Mouse (Mus musculus): ENCODE measurements around the gene Eda. TPM values are rescaled to one million over a fixed set of nuclear protein-coding genes. Genes with fewer than 3 reads are reported as not detected.

Gene Eda
- polyA plus RNA-seq, 1 experiment = not detected

GRCm38 (mm10) chrX:100195286-100195685 is 219.9 kb downstream of the Eda start:
- H3K9me3 ChIP-seq = no peaks in the 10 kb centered on the region
- no peaks in the 10 kb centered on the region for H3K27me3 ChIP-seq (replicated peaks)
- no peak overlapping the region for H3K4me3 ChIP-seq (replicated peaks)
- H3K36me3 ChIP-seq (replicated peaks; ENCODE audit: low read length) = no peaks in the 10 kb centered on the region
- TF ChIP-seq FLI1 (IDR thresholded peaks at IDR 0.05; ENCODE audit: low read length) (no peak), GATA1 (IDR thresholded peaks at IDR 0.05; ENCODE audit: borderline replicate concordance, low read length) (no peak)
- no peaks in the 10 kb centered on the region for H3K4me1 ChIP-seq

GRCm38 (mm10) chrX:100313652-100314051 is 338.2 kb downstream of the Eda start:
- Histone ChIP-seq H3K27me3 (replicated peaks) (peaks cover 1% of the 10 kb centered on the region), H3K9me3 (no peaks in the 10 kb centered on the region), H3K4me1 (no peaks in the 10 kb centered on the region), H3K4me3 (replicated peaks) (no peak overlapping the region), H3K36me3 (replicated peaks; ENCODE audit: low read length) (no peaks in the 10 kb centered on the region)
- TF ChIP-seq FLI1 (IDR thresholded peaks at IDR 0.05; ENCODE audit: low read length) = no peak
- no peak for TF ChIP-seq GATA1 (IDR thresholded peaks at IDR 0.05; ENCODE audit: borderline replicate concordance, low read length)

- H3K27me3 ChIP-seq (replicated peaks) = peaks cover 1% of the 10 kb centered on the region
- no peaks in the 10 kb centered on the region for H3K36me3 ChIP-seq (replicated peaks; ENCODE audit: low read length)
- no peaks in the 10 kb centered on the region for H3K9me3 ChIP-seq
- H3K4me1 ChIP-seq = no peaks in the 10 kb centered on the region
- H3K4me3 ChIP-seq (replicated peaks) = no peak overlapping the region
- TF ChIP-seq FLI1 (IDR thresholded peaks at IDR 0.05; ENCODE audit: low read length) = no peak
- TF ChIP-seq GATA1 (IDR thresholded peaks at IDR 0.05; ENCODE audit: borderline replicate concordance, low read length) = no peak
Measured at GRCm38 (mm10) chrX:100314172-100314902, 338.9 kb downstream of the Eda start.

GRCm38 (mm10) chrX:100340687-100341086 is 365.3 kb downstream of the Eda start:
- TF ChIP-seq GATA1 (IDR thresholded peaks at IDR 0.05; ENCODE audit: borderline replicate concordance, low read length) (no peak), FLI1 (IDR thresholded peaks at IDR 0.05; ENCODE audit: low read length) (no peak)

GRCm38 (mm10) chrX:100344433-100344832 is 369.0 kb downstream of the Eda start:
- no peak overlapping the region for H3K4me3 ChIP-seq (replicated peaks)
- peaks cover 10% of the 10 kb centered on the region for H3K27me3 ChIP-seq (replicated peaks)
- peaks cover 4% of the 10 kb centered on the region for H3K4me1 ChIP-seq
- H3K36me3 ChIP-seq (replicated peaks; ENCODE audit: low read length) = no peaks in the 10 kb centered on the region
- TF ChIP-seq GATA1 (IDR thresholded peaks at IDR 0.05; ENCODE audit: borderline replicate concordance, low read length) (no peak), FLI1 (IDR thresholded peaks at IDR 0.05; ENCODE audit: low read length) (no peak)
- H3K9me3 ChIP-seq = no peaks in the 10 kb centered on the region; the same call in 1 of the 2 replicates

More at GRCm38 (mm10) chrX:100340687-100341086, 365.3 kb downstream of the Eda start:
- Histone ChIP-seq H3K4me1 (peaks cover 4% of the 10 kb centered on the region), H3K36me3 (replicated peaks; ENCODE audit: low read length) (no peaks in the 10 kb centered on the region), H3K4me3 (replicated peaks) (no peak overlapping the region), H3K27me3 (replicated peaks) (peaks cover 16% of the 10 kb centered on the region), H3K9me3 (no peaks in the 10 kb centered on the region; the same call in 1 of the 2 replicates)

GRCm38 (mm10) chrX:100356974-100357373 is 381.6 kb downstream of the Eda start:
- Histone ChIP-seq H3K27me3 (replicated peaks) (peaks cover 16% of the 10 kb centered on the region), H3K4me3 (replicated peaks) (no peak overlapping the region), H3K4me1 (no peaks in the 10 kb centered on the region), H3K36me3 (replicated peaks; ENCODE audit: low read length) (no peaks in the 10 kb centered on the region), H3K9me3 (no peaks in the 10 kb centered on the region)
- TF ChIP-seq FLI1 (IDR thresholded peaks at IDR 0.05; ENCODE audit: low read length) (no peak), GATA1 (IDR thresholded peaks at IDR 0.05; ENCODE audit: borderline replicate concordance, low read length) (no peak)

- Histone ChIP-seq H3K36me3 (replicated peaks; ENCODE audit: low read length) (no peaks in the 10 kb centered on the region), H3K27me3 (replicated peaks) (peaks cover 21% of the 10 kb centered on the region), H3K4me3 (replicated peaks) (no peak overlapping the region), H3K9me3 (peaks cover 7% of the 10 kb centered on the region), H3K4me1 (no peaks in the 10 kb centered on the region)
- TF ChIP-seq GATA1 (IDR thresholded peaks at IDR 0.05; ENCODE audit: borderline replicate concordance, low read length) = no peak
- TF ChIP-seq FLI1 (IDR thresholded peaks at IDR 0.05; ENCODE audit: low read length) = no peak
Measured at GRCm38 (mm10) chrX:100389887-100390286, 414.5 kb downstream of the Eda start.

GRCm38 (mm10) chrX:100392304-100392703 is 416.9 kb downstream of the Eda start:
- Histone ChIP-seq H3K27me3 (replicated peaks) (peaks cover 30% of the 10 kb centered on the region), H3K4me1 (no peaks in the 10 kb centered on the region), H3K9me3 (peaks cover 3% of the 10 kb centered on the region; the same call in 1 of the 2 replicates), H3K36me3 (replicated peaks; ENCODE audit: low read length) (no peaks in the 10 kb centered on the region), H3K4me3 (replicated peaks) (no peak overlapping the region)
- no peak for TF ChIP-seq GATA1 (IDR thresholded peaks at IDR 0.05; ENCODE audit: borderline replicate concordance, low read length)
- no peak for TF ChIP-seq FLI1 (IDR thresholded peaks at IDR 0.05; ENCODE audit: low read length)

- H3K4me1 ChIP-seq = no peaks in the 10 kb centered on the region
- no peak for TF ChIP-seq FLI1 (IDR thresholded peaks at IDR 0.05; ENCODE audit: low read length)
- no peak for TF ChIP-seq GATA1 (IDR thresholded peaks at IDR 0.05; ENCODE audit: borderline replicate concordance, low read length)
- no peaks in the 10 kb centered on the region for H3K9me3 ChIP-seq
- no peak overlapping the region for H3K4me3 ChIP-seq (replicated peaks)
- H3K27me3 ChIP-seq (replicated peaks) = peaks cover 38% of the 10 kb centered on the region
- no peaks in the 10 kb centered on the region for H3K36me3 ChIP-seq (replicated peaks; ENCODE audit: low read length)
Measured at GRCm38 (mm10) chrX:100394223-100394861, 418.9 kb downstream of the Eda start.

GRCm38 (mm10) chrX:100395026-100395425 is 419.6 kb downstream of the Eda start:
- Histone ChIP-seq H3K9me3 (no peaks in the 10 kb centered on the region), H3K4me1 (no peaks in the 10 kb centered on the region), H3K27me3 (replicated peaks) (peaks cover 38% of the 10 kb centered on the region), H3K36me3 (replicated peaks; ENCODE audit: low read length) (no peaks in the 10 kb centered on the region), H3K4me3 (replicated peaks) (no peak overlapping the region)
- TF ChIP-seq GATA1 (IDR thresholded peaks at IDR 0.05; ENCODE audit: borderline replicate concordance, low read length) (no peak), FLI1 (IDR thresholded peaks at IDR 0.05; ENCODE audit: low read length) (no peak)

All from megakaryocyte, embryonic 14.5 days (primary cell).